Mouse (Mus musculus) stomach, embryonic 14.5 days (tissue): Measurements from ENCODE around the gene 1700028J19Rik. TPM values are rescaled to one million over a fixed set of nuclear protein-coding genes. Genes with fewer than 3 reads are reported as not detected.
A peak's percentile ranks its signal among the peaks of the same experiment; 100 is the strongest.
"Not testable (repeated sequence)": the region's sequence is repeated elsewhere in the genome, so short reads cannot be mapped to it uniquely, and the experiment has no call there.

Experiments
- ATAC-seq: fragments of 200-750 bp; cut with Nextera tagmentation; 2 replicates; pipeline ENCODE4 v1.8.0; 2017; ENCODE audit warnings: low read depth, moderate TSS enrichment; ENCODE audit not compliant: insufficient number of reproducible peaks, insufficient read depth, low FRiP score
- H3K27ac ChIP-seq: fragments of 300-500 bp; sonication (generic); 2 replicates; pipeline ENCODE4 v1.5.1; 2014; ENCODE audit warnings: mild to moderate bottlenecking, low read length, moderate library complexity, mixed read lengths
- H3K27me3 ChIP-seq: fragments of 300-500 bp; sonication (generic); 2 replicates; pipeline ENCODE4 v1.6.1; 2014; ENCODE audit warnings: low read length, control low read depth, mixed read lengths; ENCODE audit not compliant: control insufficient read depth, insufficient read depth
- H3K36me3 ChIP-seq: fragments of 300-500 bp; sonication (generic); 2 replicates; pipeline ENCODE4 v1.6.1; 2014; ENCODE audit warnings: mild to moderate bottlenecking, control low read depth, low read length, moderate library complexity, mixed read lengths; ENCODE audit not compliant: control insufficient read depth, insufficient read depth
- H3K4me1 ChIP-seq: fragments of 300-500 bp; sonication (generic); 2 replicates; pipeline ENCODE4 v1.6.1; 2014; ENCODE audit warnings: low read length, control low read depth, mixed read lengths; ENCODE audit not compliant: control insufficient read depth, insufficient read depth
- H3K4me2 ChIP-seq: fragments of 300-500 bp; sonication (generic); replicated peaks from 2 replicates; pipeline ENCODE4 v1.6.1; 2014; ENCODE audit warnings: low read depth, low read length, control low read depth
- H3K4me3 ChIP-seq: fragments of 300-500 bp; sonication (generic); 2 replicates; pipeline ENCODE4 v1.5.1; 2014; ENCODE audit warnings: low read depth, low read length, control low read depth
- H3K9ac ChIP-seq: fragments of 300-500 bp; sonication (generic); replicated peaks from 2 replicates; pipeline ENCODE4 v1.6.1; 2014; ENCODE audit warnings: low read depth, mild to moderate bottlenecking, control low read depth, low read length, moderate library complexity, mixed read lengths
- H3K9me3 ChIP-seq: fragments of 300-500 bp; sonication (generic); 2 replicates; pipeline ENCODE4 v1.6.1; 2016; ENCODE audit warnings: low read depth, low read length, control low read depth; ENCODE audit not compliant: control insufficient read depth
- WGBS: fragments of 180-500 bp; shearing (Covaris S2); extraction: QIAGEN DNeasy Blood & Tissue Kit; methylation state at CpG from one replicate; pipeline ENCODE4 v1.1.7; 2014; 5-methylcytosine and 5-hydroxymethylcytosine counted together
- polyA plus RNA-seq: library from polyadenylated mRNA; unstranded; fragments of >200 nt; fragmentation: Nextera tagmentation; extraction: Ambion mirVana; gene quantifications from 2 replicates; pipeline ENCODE4 v1.2.1, GENCODE M21; 2014

The 1700028J19Rik gene
- polyA plus RNA-seq, 1 experiment from 2014 or later: 1.5 TPM

DNA sequence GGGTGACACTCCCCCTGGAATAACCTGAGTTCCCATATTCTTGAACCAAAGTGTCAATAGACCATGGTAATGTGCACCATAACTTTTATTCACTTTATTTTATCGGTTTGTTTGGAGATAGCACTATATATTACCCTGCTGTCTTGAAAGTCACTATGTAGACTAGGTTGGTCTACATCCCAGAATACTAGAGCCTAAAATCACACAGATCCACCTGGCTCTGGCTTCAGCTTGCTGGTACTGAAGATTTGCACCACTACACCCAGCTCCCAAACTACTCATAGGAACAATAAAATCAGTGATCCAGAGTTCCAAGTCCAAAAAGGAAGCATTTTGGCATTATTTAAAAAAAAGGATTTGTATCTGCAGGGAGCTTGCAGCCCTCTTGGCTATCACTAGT lies 30.9 kb downstream of the 1700028J19Rik start, which contains the start of gene Klk1b5:
Klk1b5 (plus strand) TSS at position 301 of the 400 bp plus-strand sequence.
- no peak within 1 kb of the TSS for H3K9ac ChIP-seq
- ATAC-seq: no peak

DNA sequence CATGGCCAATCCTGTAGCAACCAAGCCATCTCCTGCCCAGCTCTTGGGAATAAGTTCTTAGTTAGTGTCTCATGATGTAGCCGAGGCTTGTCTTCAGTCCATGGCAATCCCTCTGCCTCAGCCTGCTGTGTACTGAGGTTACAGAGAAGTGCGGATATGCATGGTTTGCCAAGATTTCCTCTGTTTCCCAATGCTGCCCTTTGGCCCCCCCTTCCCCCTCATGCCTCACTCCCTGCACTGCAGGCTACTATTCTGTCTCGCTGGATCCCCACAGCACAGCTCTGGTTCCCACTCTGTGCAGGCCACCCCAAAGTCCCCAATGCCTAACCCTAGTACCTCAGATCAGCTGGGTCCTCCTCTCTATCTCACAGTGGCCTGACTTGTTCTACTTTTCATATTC lies 38.2 kb downstream of the 1700028J19Rik start:
- no peak overlapping the region for H3K4me3 ChIP-seq
- H3K27me3 ChIP-seq: no peaks in the 10 kb centered on the region
- H3K36me3 ChIP-seq: no peaks in the 10 kb centered on the region
- no peak overlapping the region for H3K9ac ChIP-seq
- no peak overlapping the region for H3K27ac ChIP-seq
- 69% methylated on average over 3 of the region's 3 CpGs for WGBS
- no peak overlapping the region for H3K4me2 ChIP-seq
- no peak for ATAC-seq
- no peaks in the 10 kb centered on the region for H3K9me3 ChIP-seq
- no peaks in the 10 kb centered on the region for H3K4me1 ChIP-seq

More for the DNA sequence above, 30.9 kb downstream of the 1700028J19Rik start, which contains the start of gene Klk1b5:
- 77% methylated on average over 1 of the region's 1 CpGs for WGBS
- Histone ChIP-seq H3K9me3 (no peaks in the 10 kb centered on the region), H3K27me3 (no peaks in the 10 kb centered on the region), H3K27ac (no peak within 1 kb of the TSS), H3K36me3 (no peaks in the 10 kb centered on the region), H3K4me1 (no peaks in the 10 kb centered on the region), H3K4me2 (no peak within 1 kb of the TSS), H3K4me3 (no peak within 1 kb of the TSS)

DNA sequence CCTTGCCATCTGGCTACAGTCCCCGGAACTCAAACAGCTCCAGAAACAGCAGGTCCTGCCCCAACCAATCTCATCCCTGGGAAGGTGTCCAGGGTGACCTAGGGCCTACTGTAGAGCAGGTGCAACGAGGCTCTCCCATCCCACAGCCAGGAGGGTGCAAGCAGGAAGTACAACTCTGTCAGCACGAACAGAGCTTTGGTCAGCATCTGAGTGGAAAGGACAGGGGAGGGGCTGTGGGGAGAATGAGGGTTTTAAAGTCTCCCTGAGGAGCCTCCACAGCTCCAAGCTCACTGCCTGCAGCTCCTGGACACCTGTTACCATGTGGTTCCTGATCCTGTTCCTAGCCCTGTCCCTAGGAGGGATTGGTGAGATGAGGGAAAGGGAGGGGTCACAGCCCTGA lies 39.4 kb downstream of the 1700028J19Rik start, which contains the start of gene Klk1b4:
Klk1b4 (plus strand) TSS at position 301 of the 400 bp plus-strand sequence.
- not testable (repeated sequence) for H3K4me3 ChIP-seq, H3K4me1 ChIP-seq, H3K27ac ChIP-seq, H3K27me3 ChIP-seq, H3K9ac ChIP-seq, H3K9me3 ChIP-seq, H3K36me3 ChIP-seq, ATAC-seq, H3K4me2 ChIP-seq
- WGBS: 32% methylated on average over 3 of the region's 3 CpGs

DNA sequence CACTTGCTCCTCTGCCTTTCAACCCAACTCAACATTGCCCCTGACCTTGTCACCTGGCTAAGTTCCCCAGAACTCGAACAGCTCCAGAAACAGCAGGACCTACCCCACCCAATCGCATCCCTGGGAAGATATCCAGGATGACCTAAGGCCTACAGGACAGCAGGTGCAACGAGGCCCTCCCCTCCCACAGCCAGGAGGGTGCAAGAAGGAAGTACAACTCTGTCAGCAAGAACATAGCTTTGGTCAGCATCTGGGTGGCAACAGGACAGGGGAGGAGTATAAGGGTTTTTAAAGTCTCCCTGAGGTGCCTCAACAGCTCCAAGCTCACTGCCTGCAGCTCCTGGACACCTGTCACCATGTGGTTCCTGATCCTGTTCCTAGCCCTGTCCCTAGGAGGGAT lies 48.6 kb downstream of the 1700028J19Rik start, which contains the start of gene Klk1b3:
Klk1b3 (plus strand) TSS at position 301 of the 400 bp plus-strand sequence.
- Histone ChIP-seq H3K4me1 (no peaks in the 10 kb centered on the region), H3K4me3 (no peak within 1 kb of the TSS), H3K27me3 (no peaks in the 10 kb centered on the region), H3K9me3 (no peaks in the 10 kb centered on the region), H3K4me2 (no peak within 1 kb of the TSS), H3K27ac (no peak within 1 kb of the TSS), H3K9ac (no peak within 1 kb of the TSS), H3K36me3 (no peaks in the 10 kb centered on the region)
- 72% methylated on average over 3 of the region's 3 CpGs for WGBS
- ATAC-seq: no peak

DNA sequence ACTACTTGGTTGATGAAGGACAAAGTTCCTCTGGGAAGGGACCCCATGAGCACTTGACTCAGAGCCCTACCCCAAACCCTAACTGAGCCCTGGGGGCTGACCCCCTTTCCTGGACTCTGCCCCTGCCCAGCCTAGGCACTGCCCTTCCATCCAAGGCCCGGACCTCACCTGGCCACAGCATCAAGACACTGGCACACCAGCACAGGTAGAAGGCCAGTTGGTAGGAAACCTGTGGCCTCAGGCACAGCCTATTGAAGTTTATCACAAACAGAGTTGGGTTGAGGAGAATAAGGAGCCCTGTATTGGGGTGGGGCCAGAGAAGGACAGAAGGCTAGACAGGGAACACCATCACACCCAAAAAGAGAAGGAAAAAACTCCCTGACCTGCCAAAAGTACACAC lies 53.0 kb downstream of the 1700028J19Rik start:
- H3K27ac ChIP-seq, H3K9ac ChIP-seq, H3K4me1 ChIP-seq, H3K4me3 ChIP-seq, H3K9me3 ChIP-seq, H3K36me3 ChIP-seq, ATAC-seq, H3K27me3 ChIP-seq, H3K4me2 ChIP-seq: not testable (repeated sequence)
- 75% methylated on average over 1 of the region's 1 CpGs for WGBS

DNA sequence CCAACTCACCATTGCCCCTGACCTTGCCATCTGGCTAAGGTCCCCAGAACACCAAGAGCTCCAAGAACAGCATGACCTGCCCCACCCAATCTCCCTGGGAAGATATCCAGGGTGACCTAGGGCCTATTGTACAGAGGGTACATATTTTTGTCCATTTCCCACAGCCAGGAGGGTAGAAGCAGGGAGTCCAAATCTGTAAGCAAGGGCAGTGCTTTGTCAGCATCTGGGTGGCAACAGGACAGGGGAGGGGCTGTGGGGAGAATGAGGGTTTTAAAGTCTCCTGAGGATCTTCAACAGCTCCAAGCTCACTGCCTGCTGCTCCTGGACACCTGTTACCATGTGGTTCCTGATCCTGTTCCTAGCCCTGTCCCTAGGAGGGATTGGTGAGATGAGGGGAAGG lies 58.6 kb downstream of the 1700028J19Rik start, which contains the start of gene Klk1b24:
Klk1b24 (plus strand) TSS at position 301 of the 400 bp plus-strand sequence.
- not testable (repeated sequence) for H3K4me3 ChIP-seq, H3K9ac ChIP-seq, H3K4me2 ChIP-seq, H3K4me1 ChIP-seq, H3K27ac ChIP-seq, H3K9me3 ChIP-seq, H3K27me3 ChIP-seq, ATAC-seq, H3K36me3 ChIP-seq

DNA sequence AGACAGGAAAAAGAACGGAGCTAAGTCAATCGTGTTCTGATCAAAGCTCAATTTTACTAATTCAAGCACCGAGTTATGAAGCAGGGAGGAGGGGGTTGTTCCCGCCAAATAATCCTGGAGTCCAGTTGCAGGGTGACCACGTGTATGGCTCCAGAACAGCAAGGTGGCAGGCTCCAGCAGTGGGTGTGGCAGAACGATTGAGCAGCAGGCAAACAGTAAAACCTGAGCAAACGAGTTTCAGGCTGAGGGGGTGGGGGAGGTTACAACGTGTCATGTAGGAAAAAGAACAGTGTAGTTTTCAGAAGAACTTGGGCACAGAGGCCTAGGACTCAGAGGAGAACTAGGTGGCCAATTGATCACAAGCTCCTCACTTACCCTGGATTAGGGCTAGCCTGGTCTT lies 60.0 kb downstream of the 1700028J19Rik start:
- H3K4me2 ChIP-seq: not testable (repeated sequence)

More for the DNA sequence above, 60.0 kb downstream of the 1700028J19Rik start:
- not testable (repeated sequence) for H3K4me3 ChIP-seq, H3K27me3 ChIP-seq, H3K27ac ChIP-seq, H3K36me3 ChIP-seq, H3K9me3 ChIP-seq, H3K9ac ChIP-seq, H3K4me1 ChIP-seq
- ATAC-seq: peak; percentile 79
- 54% methylated on average over 8 of the region's 8 CpGs for WGBS

Other genes with a start within 250 kb of the 1700028J19Rik start
- gene Klk1b26, start 234.5 kb downstream of the 1700028J19Rik start, polyA plus RNA-seq: not detected in 2 replicates
- not detected in 2 replicates for gene Klk1b27, start 194.4 kb downstream of the 1700028J19Rik start, polyA plus RNA-seq
- gene Klk1b21, start 144.4 kb downstream of the 1700028J19Rik start, polyA plus RNA-seq: not detected in 2 replicates
- not detected in 2 replicates for gene Klk1b22, start 134.0 kb downstream of the 1700028J19Rik start, polyA plus RNA-seq
- gene Klk1b16, start 109.9 kb downstream of the 1700028J19Rik start, polyA plus RNA-seq: not detected in 2 replicates
- gene Klk1b24, start 58.5 kb downstream of the 1700028J19Rik start, polyA plus RNA-seq: not detected in 2 replicates
- gene Klk1b3, start 48.5 kb downstream of the 1700028J19Rik start, polyA plus RNA-seq: not detected in 2 replicates
- gene Klk1b4, start 39.3 kb downstream of the 1700028J19Rik start, polyA plus RNA-seq: not detected in 2 replicates
- not detected in 2 replicates for gene Klk1b5, start 30.8 kb downstream of the 1700028J19Rik start, polyA plus RNA-seq
- gene Klk1, start 21.3 kb downstream of the 1700028J19Rik start, polyA plus RNA-seq: 0.71 and 2.0 TPM in 2 replicates
- not detected in 2 replicates for gene Gm36864, start 10.5 kb downstream of the 1700028J19Rik start, polyA plus RNA-seq
- gene 2410002F23Rik, start within 50 bp of the 1700028J19Rik start, polyA plus RNA-seq: 123 and 143 TPM in 2 replicates
- 0.15 TPM in 1 of 2 replicates, not detected in the other for gene Acp4, start 10.7 kb upstream of the 1700028J19Rik start, polyA plus RNA-seq
- not detected in 2 replicates for gene Gm15517, start 14.8 kb upstream of the 1700028J19Rik start, polyA plus RNA-seq
- gene Clec11a, start 60.2 kb upstream of the 1700028J19Rik start, polyA plus RNA-seq: 4.2 and 4.9 TPM in 2 replicates
- 4.2 and 4.5 TPM in 2 replicates for gene Shank1, start 63.6 kb upstream of the 1700028J19Rik start, polyA plus RNA-seq
- 1.6 and 2.0 TPM in 2 replicates for gene Syt3, start 137.4 kb upstream of the 1700028J19Rik start, polyA plus RNA-seq
- gene 1700008O03Rik, start 139.1 kb upstream of the 1700028J19Rik start, polyA plus RNA-seq: 1.2 and 1.3 TPM in 2 replicates
- gene Lrrc4b, start 182.3 kb upstream of the 1700028J19Rik start, polyA plus RNA-seq: 1.2 and 2.1 TPM in 2 replicates
- 0.52 and 1.1 TPM in 2 replicates for gene Aspdh, start 218.7 kb upstream of the 1700028J19Rik start, polyA plus RNA-seq
- gene Josd2, start 221.3 kb upstream of the 1700028J19Rik start, polyA plus RNA-seq: 76.7 and 82.1 TPM in 2 replicates
- gene Emc10, start 249.8 kb upstream of the 1700028J19Rik start, polyA plus RNA-seq: 113 and 116 TPM in 2 replicates
- 11.6 and 17.9 TPM in 2 replicates for gene Fam71e1, start 249.9 kb upstream of the 1700028J19Rik start, polyA plus RNA-seq